Comparison of ENCODE assay signal across 23 mouse cellular contexts in genomic region chr16:40187987-40188590, GRCm38 (mm10).
DNase-seq lines count a peak whose midpoint lies in the region; ATAC-seq lines count a peak whose summit lies in the region.
"Had no signal": no experiment of that assay in that cellular context is flagged by ENCODE, and none has a peak within 500 bp of the region (broad histone marks: within the 10 kb centered on the region; RNA-seq: fewer than 3 reads in every experiment).

No protein-coding gene starts in this region.

- ATAC-seq in forebrain, embryonic 14.5 days = no peak; the same call in 1 of the 2 replicates
- ATAC-seq in forebrain, embryonic 12.5 days (ENCODE audit: low FRiP score) = no peak
- peak; percentile 63; the same call in 1 of the 2 replicates for ATAC-seq in hindbrain, embryonic 16.5 days
- no peak for ATAC-seq in hindbrain, embryonic 13.5 days (ENCODE audit: low FRiP score)
- ATAC-seq in neural tube, embryonic 13.5 days (ENCODE audit: low read depth) = peak; percentile 40; the same call in 1 of the 2 replicates
- ATAC-seq: activated CD4-positive, CD25-positive, alpha-beta regulatory T cell, adult 4 months; forebrain, postnatal 0 days; intestine, embryonic 15.5 days had no signal

- WGBS in forebrain, embryonic 14.5 days = 39% methylated on average over 4 of the region's 4 CpGs
- 66% methylated on average over 4 of the region's 4 CpGs for WGBS in forebrain, embryonic 12.5 days
- 56% methylated on average over 4 of the region's 4 CpGs for WGBS in hindbrain, embryonic 16.5 days
- 49% methylated on average over 4 of the region's 4 CpGs for WGBS in hindbrain, embryonic 13.5 days
- 39% methylated on average over 4 of the region's 4 CpGs for WGBS in neural tube, embryonic 13.5 days

- H3K27ac ChIP-seq in forebrain, embryonic 14.5 days (ENCODE audit: low read depth, low read length) = no peak overlapping the region
- no peak overlapping the region for H3K27ac ChIP-seq in forebrain, embryonic 12.5 days
- H3K27ac ChIP-seq in hindbrain, embryonic 16.5 days (ENCODE audit: low read depth, low read length) = no peak overlapping the region
- H3K27ac ChIP-seq in hindbrain, embryonic 13.5 days = no peak overlapping the region
- H3K27ac ChIP-seq in neural tube, embryonic 13.5 days (replicated peaks) = no peak overlapping the region
- H3K27ac ChIP-seq: forebrain, embryonic 10.5 days; heart, embryonic 15.5 days; hindbrain, embryonic 10.5 days; intestine, embryonic 15.5 days had no signal

- no peaks in the 10 kb centered on the region for H3K9me3 ChIP-seq in forebrain, embryonic 14.5 days (replicated peaks; ENCODE audit: control insufficient read depth, low read length)
- H3K9me3 ChIP-seq in forebrain, embryonic 12.5 days = no peaks in the 10 kb centered on the region
- no peaks in the 10 kb centered on the region for H3K9me3 ChIP-seq in hindbrain, embryonic 16.5 days (ENCODE audit: control insufficient read depth, low read length)
- H3K9me3 ChIP-seq in hindbrain, embryonic 13.5 days = no peaks in the 10 kb centered on the region
- H3K9me3 ChIP-seq in neural tube, embryonic 13.5 days = no peaks in the 10 kb centered on the region
- H3K9me3 ChIP-seq: forebrain, embryonic 10.5 days; heart, embryonic 12.5 days; heart, embryonic 15.5 days; hindbrain, embryonic 10.5 days; intestine, embryonic 15.5 days had no signal

- H3K4me2 ChIP-seq in forebrain, embryonic 14.5 days (ENCODE audit: low read length) = no peak overlapping the region
- no peak overlapping the region for H3K4me2 ChIP-seq in forebrain, embryonic 12.5 days
- no peak overlapping the region for H3K4me2 ChIP-seq in hindbrain, embryonic 16.5 days (ENCODE audit: low read length)
- H3K4me2 ChIP-seq in hindbrain, embryonic 13.5 days = no peak overlapping the region
- H3K4me2 ChIP-seq in neural tube, embryonic 13.5 days = no peak overlapping the region
- H3K4me2 ChIP-seq: heart, embryonic 12.5 days; heart, embryonic 15.5 days; intestine, embryonic 15.5 days had no signal

- no peaks in the 10 kb centered on the region for H3K36me3 ChIP-seq in forebrain, embryonic 14.5 days (ENCODE audit: control insufficient read depth, insufficient read depth, low read length)
- H3K36me3 ChIP-seq in forebrain, embryonic 12.5 days (replicated peaks) = no peaks in the 10 kb centered on the region
- H3K36me3 ChIP-seq in hindbrain, embryonic 16.5 days (ENCODE audit: control insufficient read depth, insufficient read depth, low read length) = no peaks in the 10 kb centered on the region
- H3K36me3 ChIP-seq in hindbrain, embryonic 13.5 days = no peaks in the 10 kb centered on the region
- H3K36me3 ChIP-seq in neural tube, embryonic 13.5 days = no peaks in the 10 kb centered on the region
- H3K36me3 ChIP-seq: forebrain, embryonic 10.5 days; heart, embryonic 12.5 days; heart, embryonic 15.5 days; hindbrain, embryonic 10.5 days; intestine, embryonic 15.5 days had no signal

- no peak overlapping the region for H3K4me3 ChIP-seq in forebrain, embryonic 14.5 days (ENCODE audit: low read depth, low read length)
- no peak overlapping the region for H3K4me3 ChIP-seq in forebrain, embryonic 12.5 days (replicated peaks)
- no peak overlapping the region for H3K4me3 ChIP-seq in hindbrain, embryonic 16.5 days (ENCODE audit: low read length)
- H3K4me3 ChIP-seq in hindbrain, embryonic 13.5 days = no peak overlapping the region
- no peak overlapping the region for H3K4me3 ChIP-seq in neural tube, embryonic 13.5 days
- H3K4me3 ChIP-seq: forebrain, embryonic 10.5 days; heart, embryonic 12.5 days; heart, embryonic 15.5 days; hindbrain, embryonic 10.5 days; intestine, embryonic 15.5 days had no signal

- H3K4me1 ChIP-seq in forebrain, embryonic 14.5 days (ENCODE audit: control insufficient read depth, insufficient read depth, low read length) = no peaks in the 10 kb centered on the region
- no peaks in the 10 kb centered on the region for H3K4me1 ChIP-seq in forebrain, embryonic 12.5 days
- no peaks in the 10 kb centered on the region for H3K4me1 ChIP-seq in hindbrain, embryonic 16.5 days (ENCODE audit: control insufficient read depth, insufficient read depth, low read depth, low read length)
- H3K4me1 ChIP-seq in hindbrain, embryonic 13.5 days (replicated peaks) = peaks cover 4% of the 10 kb centered on the region; the same call in 1 of the 2 replicates
- no peaks in the 10 kb centered on the region for H3K4me1 ChIP-seq in neural tube, embryonic 13.5 days (replicated peaks)
- H3K4me1 ChIP-seq: forebrain, embryonic 10.5 days; heart, embryonic 12.5 days; heart, embryonic 15.5 days; hindbrain, embryonic 10.5 days; intestine, embryonic 15.5 days had no signal

- DNase-seq in forebrain, embryonic 14.5 days (ENCODE audit: low spot score) = peak; percentile 19
- no peak for DNase-seq in neural tube, embryonic 10.5 days (ENCODE audit: extremely low spot score, low spot score)
- DNase-seq in frontal cortex, postnatal 10 days (ENCODE audit: low spot score in 2 of 2) = no peak
- DNase-seq: adrenal gland, adult 8-10 months; adrenal gland, postnatal 25 days; cerebellum, adult 18-20 months; cerebellum, adult 9-10 months; cerebellum, postnatal 14 days; forebrain, postnatal 0 days; gastrocnemius, postnatal 25 days; heart, adult 18-20 months; heart, postnatal 10 days; heart, postnatal 36 days had no signal

- no peaks in the 10 kb centered on the region for H3K27me3 ChIP-seq in forebrain, embryonic 14.5 days (replicated peaks; ENCODE audit: control insufficient read depth, insufficient read depth, low read length)
- H3K27me3 ChIP-seq in forebrain, embryonic 12.5 days = no peaks in the 10 kb centered on the region
- no peaks in the 10 kb centered on the region for H3K27me3 ChIP-seq in hindbrain, embryonic 16.5 days (replicated peaks; ENCODE audit: control insufficient read depth, insufficient read depth, low read length)
- H3K27me3 ChIP-seq in hindbrain, embryonic 13.5 days = no peaks in the 10 kb centered on the region
- H3K27me3 ChIP-seq in neural tube, embryonic 13.5 days = no peaks in the 10 kb centered on the region
- H3K27me3 ChIP-seq: heart, embryonic 12.5 days; heart, embryonic 15.5 days; intestine, embryonic 15.5 days had no signal

- no peak overlapping the region for H3K9ac ChIP-seq in forebrain, embryonic 14.5 days (ENCODE audit: low read length)
- H3K9ac ChIP-seq in forebrain, embryonic 12.5 days = no peak overlapping the region
- H3K9ac ChIP-seq in hindbrain, embryonic 16.5 days (ENCODE audit: low read depth, low read length) = no peak overlapping the region
- no peak overlapping the region for H3K9ac ChIP-seq in hindbrain, embryonic 13.5 days
- H3K9ac ChIP-seq in neural tube, embryonic 13.5 days = no peak overlapping the region
- H3K9ac ChIP-seq: forebrain, postnatal 0 days; heart, embryonic 12.5 days; heart, embryonic 15.5 days; intestine, embryonic 15.5 days had no signal

Comparison
In these comparisons a context has a peak if more than half of its experiments do, and no peak if none do; other contexts are left out.
1. ATAC-seq: peak in hindbrain, embryonic 16.5 days (single experiment) and neural tube, embryonic 13.5 days (single experiment); none in forebrain, embryonic 14.5 days (single experiment), forebrain, embryonic 12.5 days (single experiment) and hindbrain, embryonic 13.5 days (single experiment).